Mouse (Mus musculus) kidney, adult 2 months (tissue): ENCODE results near the gene Prtn3. TPM values are rescaled to one million over a fixed set of nuclear protein-coding genes. Genes with fewer than 3 reads are reported as not detected.

Source experiments
- DNase-seq: peaks from one replicate; pipeline ENCODE4 v3.0.0; 2021
- H3K27ac ChIP-seq: fragments of 200-500 bp; 2 replicates; pipeline ENCODE4 v1.5.1; 2012; ENCODE audit warnings: low read depth, low read length, control low read depth, inconsistent platforms; ENCODE audit not compliant: insufficient read depth
- H3K27me3 ChIP-seq: fragments of 200-500 bp; replicated peaks from 2 replicates; pipeline ENCODE4 v1.6.1; 2012; ENCODE audit warnings: mild to moderate bottlenecking, moderate library complexity, low read length, inconsistent platforms; ENCODE audit not compliant: control insufficient read depth, insufficient read depth
- H3K36me3 ChIP-seq: fragments of 200-500 bp; 2 replicates; pipeline ENCODE4 v1.6.1; 2012; ENCODE audit warnings: mild to moderate bottlenecking, moderate library complexity, low read length, inconsistent platforms; ENCODE audit not compliant: control insufficient read depth, insufficient read depth
- H3K4me1 ChIP-seq: fragments of 200-500 bp; 2 replicates; pipeline ENCODE4 v1.6.1; 2011; ENCODE audit warnings: low read length; ENCODE audit not compliant: control insufficient read depth, insufficient read depth
- H3K4me3 ChIP-seq: fragments of 200-500 bp; 2 replicates; pipeline ENCODE4 v1.5.1; 2011; ENCODE audit warnings: mild to moderate bottlenecking, low read depth, low read length, control low read depth; ENCODE audit not compliant: insufficient read depth
- CTCF ChIP-seq: fragments of 200-500 bp; conservative IDR thresholded peaks from 2 replicates; pipeline ENCODE4 v1.5.1; 2011; ENCODE audit warnings: low read depth, mild to moderate bottlenecking, control low read depth, low read length, moderate library complexity, mixed read lengths; ENCODE audit not compliant: insufficient read depth, insufficient read length
- POLR2A ChIP-seq: fragments of 200-500 bp; IDR thresholded peaks from one replicate; pipeline ENCODE4 v1.6.1; 2011; ENCODE audit warnings: low read depth, low read length, control low read depth
- WGBS: fragments of 180-500 bp; shearing (Covaris S2); methylation state at CpG from one replicate; pipeline ENCODE4 v1.1.7; 2018; 5-methylcytosine and 5-hydroxymethylcytosine counted together
- polyA plus RNA-seq: library from polyadenylated mRNA; depleted of rRNA; stranded (reverse); fragments of >200 nt; gene quantifications from 2 replicates; pipeline ENCODE4 v1.2.3, GENCODE M21; 2012

The Prtn3 gene
- polyA plus RNA-seq, 1 experiment = 0.99 TPM

GRCm38 (mm10) chr10:79852107-79852789, 22.0 kb upstream of the Prtn3 start:
- Histone ChIP-seq H3K36me3 (no peaks in the 10 kb centered on the region; the same call in 1 of the 2 replicates), H3K27me3 (no peaks in the 10 kb centered on the region), H3K27ac (peak overlapping the region; percentile 96), H3K4me3 (no peak overlapping the region), H3K4me1 (peaks cover 31% of the 10 kb centered on the region)
- TF ChIP-seq CTCF = no peak
- TF ChIP-seq POLR2A = no peak
- peak; percentile 87 for DNase-seq
- WGBS = 53% methylated on average over 9 of the region's 9 CpGs

DNA sequence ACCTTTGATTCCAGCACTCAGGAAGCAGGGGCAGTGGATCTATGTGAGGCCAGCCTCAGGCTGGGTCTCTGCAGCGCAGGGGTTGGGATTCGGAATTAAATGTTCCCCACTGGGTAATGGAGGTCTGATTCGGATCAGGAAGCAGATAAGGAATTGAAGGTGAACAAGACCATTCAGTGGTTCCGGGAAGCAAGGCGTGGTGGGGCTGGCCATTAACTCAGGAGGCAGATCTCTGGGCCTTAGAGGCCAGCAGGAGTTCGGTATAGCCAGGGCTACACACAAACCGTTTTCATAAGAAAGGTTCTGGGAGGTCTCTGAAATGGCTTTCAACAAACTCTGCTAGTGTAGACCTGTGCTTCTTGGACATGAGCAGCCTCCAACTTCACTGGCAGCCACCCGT, 21.4 kb upstream of the Prtn3 start:
- H3K27me3 ChIP-seq = no peaks in the 10 kb centered on the region
- H3K4me3 ChIP-seq = peak overlapping the region; percentile 56
- TF ChIP-seq POLR2A = no peak
- TF ChIP-seq CTCF = no peak
- H3K4me1 ChIP-seq = peaks cover 37% of the 10 kb centered on the region
- peak overlapping the region; percentile 96 for H3K27ac ChIP-seq
- no peaks in the 10 kb centered on the region; the same call in 1 of the 2 replicates for H3K36me3 ChIP-seq
- no peak for DNase-seq
- WGBS = 14% methylated on average over 8 of the region's 8 CpGs

DNA sequence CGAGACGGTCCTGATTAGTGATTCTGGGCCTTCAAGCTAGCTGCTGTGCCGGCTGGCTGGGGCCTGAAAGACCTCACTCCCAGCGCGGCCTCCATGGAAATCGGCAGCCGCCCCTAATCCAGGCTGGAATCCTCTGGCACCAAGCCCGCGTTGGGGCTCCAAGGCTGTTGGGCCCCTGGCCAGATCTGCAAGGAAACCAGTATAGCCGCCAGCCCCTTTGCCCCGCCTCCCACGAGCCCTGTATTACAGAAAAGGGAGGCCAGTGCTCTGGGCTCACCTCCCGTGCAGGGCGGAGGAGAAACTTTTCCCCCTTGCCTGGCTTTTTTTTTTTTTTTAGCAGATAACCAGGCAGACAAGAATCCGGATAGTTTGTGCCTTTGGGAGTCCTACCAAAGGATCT, 20.9 kb upstream of the Prtn3 start:
- peaks cover 42% of the 10 kb centered on the region for H3K4me1 ChIP-seq

GRCm38 (mm10) chr10:79853860-79854795, 20.1 kb upstream of the Prtn3 start, which contains the start of gene Ptbp1:
Gene Ptbp1 (plus strand): TSS chr10:79854427.
- H3K27me3 ChIP-seq = no peaks in the 10 kb centered on the region
- peak within 1 kb of the TSS; percentile 78 for H3K4me3 ChIP-seq
- under 1% methylated on average over 75 of the region's 75 CpGs for WGBS
- TF ChIP-seq CTCF = no peak
- TF ChIP-seq POLR2A = peak; percentile 97
- peak; percentile 100 for DNase-seq
- peak within 1 kb of the TSS; percentile 97 for H3K27ac ChIP-seq
- peaks cover 50% of the 10 kb centered on the region for H3K4me1 ChIP-seq
- peaks cover 1% of the 10 kb centered on the region; the same call in 1 of the 2 replicates for H3K36me3 ChIP-seq

More for the DNA sequence above, 20.9 kb upstream of the Prtn3 start:
- H3K36me3 ChIP-seq = no peaks in the 10 kb centered on the region; the same call in 1 of the 2 replicates
- no peak for TF ChIP-seq CTCF
- H3K4me3 ChIP-seq = peak overlapping the region; percentile 56
- H3K27ac ChIP-seq = peak overlapping the region; percentile 96
- under 1% methylated on average over 15 of the region's 15 CpGs for whole genome bisulfite sequencing
- no peaks in the 10 kb centered on the region for H3K27me3 ChIP-seq
- peak; percentile 98 for DNase-seq

DNA sequence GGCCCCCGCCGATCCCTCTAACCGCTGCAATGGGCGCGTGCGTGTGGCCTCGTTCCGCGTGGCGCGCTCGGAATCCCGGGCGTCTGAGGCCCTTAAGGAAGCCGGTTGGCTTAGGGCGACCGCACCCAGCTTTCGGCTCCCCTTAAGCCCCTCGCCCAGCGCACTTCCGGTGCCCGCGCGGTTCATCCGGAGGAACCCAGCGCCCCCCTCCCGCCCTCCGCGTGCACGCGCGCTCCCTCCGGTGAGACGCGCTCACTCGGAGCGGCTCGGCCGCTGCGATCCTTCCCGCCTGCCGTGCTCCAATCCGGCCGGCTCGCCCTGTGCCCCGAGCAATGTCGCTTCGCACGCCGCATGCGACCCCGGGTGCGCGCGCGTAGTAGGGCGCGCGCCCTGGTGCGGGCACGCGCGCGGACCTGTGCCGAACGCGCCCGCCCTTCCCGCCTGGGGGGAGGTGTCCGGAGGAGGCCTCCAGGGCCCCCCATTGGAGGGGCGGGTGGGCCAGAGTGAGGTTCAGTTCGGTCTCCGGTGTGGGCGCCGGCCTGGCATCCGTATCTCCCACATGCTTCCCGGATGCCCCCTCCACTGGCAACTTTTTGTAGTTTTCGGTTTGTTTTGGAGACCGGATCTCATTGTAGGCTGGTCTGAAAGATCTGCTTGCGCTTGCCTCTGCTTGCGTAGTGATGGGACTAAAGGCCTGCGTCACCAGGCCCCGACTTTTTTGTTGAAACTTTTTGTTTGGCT, 19.3 kb upstream of the Prtn3 start:
- peak; percentile 68 for DNase-seq
- TF ChIP-seq POLR2A (no peak), CTCF (no peak)
- Histone ChIP-seq H3K4me1 (peaks cover 58% of the 10 kb centered on the region), H3K27me3 (no peaks in the 10 kb centered on the region), H3K4me3 (peak overlapping the region; percentile 78), H3K27ac (peak overlapping the region; percentile 97), H3K36me3 (peaks cover 10% of the 10 kb centered on the region)
- under 1% methylated on average over 83 of the region's 83 CpGs for WGBS

GRCm38 (mm10) chr10:79855558-79856184, 18.6 kb upstream of the Prtn3 start:
- TF ChIP-seq POLR2A (no peak), CTCF (no peak)
- peaks cover 13% of the 10 kb centered on the region for H3K36me3 ChIP-seq
- WGBS = 0% methylated on average over 10 of the region's 10 CpGs

More at GRCm38 (mm10) chr10:79855558-79856184, 18.6 kb upstream of the Prtn3 start:
- Histone ChIP-seq H3K27ac (peak overlapping the region; percentile 97), H3K4me1 (peaks cover 65% of the 10 kb centered on the region), H3K4me3 (peak overlapping the region; percentile 78), H3K27me3 (no peaks in the 10 kb centered on the region)
- peak; percentile 96 for DNase-seq
